Mouse (Mus musculus) midbrain, embryonic 14.5 days (tissue): Measurements from ENCODE around the gene Amotl1. TPM values are rescaled to one million over a fixed set of nuclear protein-coding genes. Genes with fewer than 3 reads are reported as not detected.

Source experiments
- ATAC-seq: fragments of 200-750 bp; cut with Nextera tagmentation; 2 replicates; pipeline ENCODE4 v1.8.0; 2017; ENCODE audit warnings: moderate number of reproducible peaks, moderate library complexity; ENCODE audit not compliant: low FRiP score, low TSS enrichment
- DNase-seq: peaks from one replicate; pipeline ENCODE4 v3.0.0-alpha.2; 2015
- H3K27ac ChIP-seq: fragments of 300-500 bp; sonication (generic); replicated peaks from 2 replicates; pipeline ENCODE4 v1.5.1; 2014; ENCODE audit warnings: mild to moderate bottlenecking, low read depth, low read length, moderate library complexity
- H3K27me3 ChIP-seq: fragments of 300-500 bp; sonication (generic); 2 replicates; pipeline ENCODE4 v1.6.1; 2014; ENCODE audit warnings: low read length, control low read depth, mixed read lengths; ENCODE audit not compliant: control insufficient read depth, insufficient read depth
- H3K36me3 ChIP-seq: fragments of 300-500 bp; sonication (generic); 2 replicates; pipeline ENCODE4 v1.6.1; 2014; ENCODE audit warnings: low read length, control low read depth; ENCODE audit not compliant: control insufficient read depth, insufficient read depth
- H3K4me1 ChIP-seq: fragments of 300-500 bp; sonication (generic); 2 replicates; pipeline ENCODE4 v1.6.1; 2014; ENCODE audit warnings: mild to moderate bottlenecking, antibody characterized with exemption, low read length, control low read depth; ENCODE audit not compliant: control insufficient read depth, insufficient read depth
- H3K4me2 ChIP-seq: fragments of 300-500 bp; sonication (generic); 2 replicates; pipeline ENCODE4 v1.6.1; 2014; ENCODE audit warnings: mild to moderate bottlenecking, low read length, moderate library complexity
- H3K4me3 ChIP-seq: fragments of 300-500 bp; sonication (generic); replicated peaks from 2 replicates; pipeline ENCODE4 v1.5.1; 2014; ENCODE audit warnings: low read depth, low read length
- H3K9ac ChIP-seq: fragments of 300-500 bp; sonication (generic); replicated peaks from 2 replicates; pipeline ENCODE4 v1.6.1; 2014; ENCODE audit warnings: mild to moderate bottlenecking, low read length, moderate library complexity
- H3K9me3 ChIP-seq: fragments of 300-500 bp; sonication (generic); 2 replicates; pipeline ENCODE4 v1.6.1; 2016; ENCODE audit warnings: low read length, control low read depth, mixed read lengths; ENCODE audit not compliant: control insufficient read depth
- WGBS: fragments of 180-500 bp; shearing (Covaris S2); extraction: QIAGEN DNeasy Blood & Tissue Kit; methylation state at CpG from one replicate; pipeline ENCODE4 v1.1.7; 2014; 5-methylcytosine and 5-hydroxymethylcytosine counted together
- polyA plus RNA-seq: library from polyadenylated mRNA; unstranded; fragments of >200 nt; fragmentation: Nextera tagmentation; extraction: Ambion mirVana; gene quantifications from 2 replicates; pipeline ENCODE4 v1.2.1, GENCODE M21; 2014

Gene Amotl1
- polyA plus RNA-seq, 1 experiment from 2014 or later, result 12.5 TPM

- ATAC-seq (no peak), DNase-seq (no peak)
- Histone ChIP-seq H3K27ac (no peak overlapping the region), H3K27me3 (no peaks in the 10 kb centered on the region), H3K36me3 (peaks cover 57% of the 10 kb centered on the region), H3K9me3 (no peaks in the 10 kb centered on the region), H3K4me3 (no peak overlapping the region), H3K4me1 (no peaks in the 10 kb centered on the region), H3K9ac (no peak overlapping the region), H3K4me2 (no peak overlapping the region)
- 90% methylated on average over 7 of the region's 7 CpGs for WGBS
Measured at GRCm38 (mm10) chr9:14563351-14563750, 81.5 kb downstream of the Amotl1 start.

DNA sequence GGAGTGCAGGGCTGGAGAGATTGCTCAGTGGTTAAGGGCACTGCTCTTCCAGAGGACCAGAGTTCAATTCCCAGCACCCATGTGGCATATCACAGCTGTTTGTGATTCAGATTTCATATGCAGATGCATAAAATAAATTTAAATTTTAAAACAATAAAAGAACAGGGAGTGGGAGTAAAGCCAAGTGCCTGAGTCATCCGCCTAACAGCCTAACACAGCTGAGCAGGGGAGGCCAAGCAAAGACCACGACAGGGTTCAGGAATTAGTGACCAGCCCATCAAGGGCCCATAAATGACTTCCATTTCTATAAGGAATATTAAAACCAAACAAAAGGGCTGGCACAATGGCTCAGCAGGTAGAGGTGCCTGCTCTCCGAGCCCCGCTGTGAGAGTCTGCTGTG is 84.3 kb downstream of the Amotl1 start:
- Histone ChIP-seq H3K9me3 (no peaks in the 10 kb centered on the region), H3K9ac (no peak overlapping the region), H3K27me3 (no peaks in the 10 kb centered on the region), H3K4me3 (no peak overlapping the region), H3K36me3 (peaks cover 79% of the 10 kb centered on the region), H3K4me2 (no peak overlapping the region), H3K4me1 (no peaks in the 10 kb centered on the region), H3K27ac (no peak overlapping the region)
- DNase-seq, result no peak
- no peak for ATAC-seq
- 60% methylated on average over 4 of the region's 4 CpGs for WGBS

DNA sequence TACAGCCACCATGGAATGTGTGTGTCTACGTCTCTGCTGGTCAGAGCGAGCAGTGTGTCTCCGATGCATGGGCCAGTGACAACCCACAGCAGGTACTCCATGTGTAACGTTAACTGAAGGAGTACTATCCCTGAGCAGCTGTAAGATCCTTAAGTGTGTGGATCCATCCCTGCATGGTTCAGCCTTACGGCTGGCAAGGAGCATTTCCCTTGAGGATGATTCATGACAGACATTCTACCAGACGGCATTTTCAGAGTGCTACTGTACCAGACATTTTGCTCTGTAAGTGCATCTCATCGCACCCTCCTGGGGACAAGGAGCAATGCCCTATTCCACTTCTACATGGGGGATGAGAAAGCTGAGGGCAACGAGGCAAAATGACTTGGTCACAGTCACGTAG is 84.9 kb downstream of the Amotl1 start:
- Histone ChIP-seq H3K36me3 (peaks cover 84% of the 10 kb centered on the region), H3K4me2 (no peak overlapping the region), H3K4me3 (no peak overlapping the region), H3K4me1 (no peaks in the 10 kb centered on the region), H3K9me3 (no peaks in the 10 kb centered on the region), H3K27me3 (no peaks in the 10 kb centered on the region), H3K27ac (no peak overlapping the region), H3K9ac (no peak overlapping the region)
- 90% methylated on average over 9 of the region's 9 CpGs for WGBS
- no peak for ATAC-seq
- no peak for DNase-seq

- no peak overlapping the region for H3K4me3 ChIP-seq
- no peak overlapping the region for H3K4me2 ChIP-seq
- no peak for DNase-seq
- no peaks in the 10 kb centered on the region for H3K27me3 ChIP-seq
- no peaks in the 10 kb centered on the region for H3K9me3 ChIP-seq
- no peak for ATAC-seq
- no peak overlapping the region for H3K27ac ChIP-seq
- WGBS, result 85% methylated on average over 10 of the region's 10 CpGs
- peaks cover 85% of the 10 kb centered on the region for H3K36me3 ChIP-seq
- no peak overlapping the region for H3K9ac ChIP-seq
- H3K4me1 ChIP-seq, result no peaks in the 10 kb centered on the region
Measured at GRCm38 (mm10) chr9:14559430-14559829, 85.4 kb downstream of the Amotl1 start.

DNA sequence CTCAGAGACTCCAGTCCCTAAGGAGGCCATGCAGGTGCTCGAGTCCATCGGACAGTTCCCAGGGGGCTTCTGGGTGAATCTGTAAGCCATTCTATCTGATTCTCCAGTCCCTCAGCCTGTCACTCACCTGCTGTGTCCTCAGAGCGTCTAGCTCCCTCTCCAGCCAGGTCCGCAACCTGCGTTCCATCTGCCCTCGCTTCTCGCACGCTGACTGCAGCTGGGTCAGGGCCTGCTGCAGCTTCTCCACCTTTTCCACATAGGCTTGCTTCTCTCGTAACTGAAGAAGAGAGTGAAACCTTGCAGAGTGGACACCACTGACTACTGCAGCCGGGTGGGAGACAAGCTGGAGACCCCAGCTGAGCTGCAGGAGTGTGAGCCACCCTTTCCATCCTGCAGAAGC is 86.5 kb downstream of the Amotl1 start:
- ATAC-seq (no peak), DNase-seq (no peak)
- Histone ChIP-seq H3K36me3 (peaks cover 85% of the 10 kb centered on the region), H3K27me3 (no peaks in the 10 kb centered on the region), H3K4me3 (no peak overlapping the region), H3K27ac (no peak overlapping the region), H3K4me2 (no peak overlapping the region), H3K4me1 (no peaks in the 10 kb centered on the region), H3K9me3 (no peaks in the 10 kb centered on the region), H3K9ac (no peak overlapping the region)
- WGBS, result 91% methylated on average over 10 of the region's 10 CpGs

- 86% methylated on average over 11 of the region's 11 CpGs for WGBS
- H3K4me2 ChIP-seq, result no peak overlapping the region
- ATAC-seq (no peak; the same call in 1 of the 2 replicates), DNase-seq (no peak)
- no peak overlapping the region for H3K27ac ChIP-seq
- H3K9me3 ChIP-seq, result no peaks in the 10 kb centered on the region
- no peak overlapping the region for H3K9ac ChIP-seq
- no peak overlapping the region for H3K4me3 ChIP-seq
- peaks cover 74% of the 10 kb centered on the region for H3K36me3 ChIP-seq
- no peaks in the 10 kb centered on the region for H3K27me3 ChIP-seq
- H3K4me1 ChIP-seq, result no peaks in the 10 kb centered on the region
Measured at GRCm38 (mm10) chr9:14548366-14548761, 96.5 kb downstream of the Amotl1 start.

DNA sequence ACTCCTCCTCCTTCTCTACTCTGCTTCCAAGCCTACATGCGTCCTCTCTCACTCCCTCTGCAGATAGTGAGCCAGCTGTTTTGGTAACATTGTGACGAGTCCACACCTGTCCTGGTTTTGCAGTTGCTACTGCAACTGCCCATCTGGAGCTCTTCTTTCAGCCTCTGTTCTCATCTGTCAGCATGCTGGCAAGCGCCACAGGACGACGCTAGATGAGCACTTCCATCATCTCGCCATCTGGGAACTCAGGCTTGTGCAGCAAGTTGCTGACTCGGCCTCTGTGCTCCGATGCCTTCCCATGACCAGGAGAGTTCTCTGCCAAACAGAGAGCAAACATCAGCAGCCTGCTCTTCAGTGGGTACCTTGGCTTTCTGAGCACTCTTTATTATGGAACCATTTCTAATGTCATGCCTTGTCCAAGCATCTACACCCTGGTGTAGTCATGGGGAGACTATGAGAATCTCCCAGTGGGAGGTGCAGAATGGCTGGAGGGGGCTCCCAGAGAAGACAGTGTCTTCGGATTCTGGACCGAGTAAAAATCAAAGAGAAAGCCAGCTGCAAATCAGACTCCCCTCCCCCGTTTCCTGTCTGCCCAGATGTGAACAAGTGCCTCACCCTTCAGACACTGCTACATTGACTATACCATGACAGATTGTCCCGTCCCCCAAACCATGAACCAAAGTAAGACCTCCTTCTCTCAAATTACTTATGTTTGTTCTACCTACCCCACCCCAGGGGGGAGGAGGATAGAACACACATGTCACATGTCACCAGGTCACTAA is 97.1 kb downstream of the Amotl1 start:
- no peak for DNase-seq
- Histone ChIP-seq H3K4me1 (no peaks in the 10 kb centered on the region), H3K36me3 (peaks cover 69% of the 10 kb centered on the region), H3K27ac (no peak overlapping the region), H3K9me3 (no peaks in the 10 kb centered on the region), H3K4me2 (no peak overlapping the region), H3K4me3 (no peak overlapping the region), H3K9ac (no peak overlapping the region), H3K27me3 (no peaks in the 10 kb centered on the region)
- no peak for ATAC-seq
- 89% methylated on average over 12 of the region's 12 CpGs for WGBS

GRCm38 (mm10) chr9:14544034-14544757 is 100.7 kb downstream of the Amotl1 start:
- H3K36me3 ChIP-seq, result peaks cover 52% of the 10 kb centered on the region
- H3K4me3 ChIP-seq, result no peak overlapping the region
- no peak overlapping the region for H3K27ac ChIP-seq
- H3K9ac ChIP-seq, result no peak overlapping the region
- DNase-seq (no peak), ATAC-seq (no peak)
- H3K4me1 ChIP-seq, result no peaks in the 10 kb centered on the region
- H3K27me3 ChIP-seq, result no peaks in the 10 kb centered on the region
- no peaks in the 10 kb centered on the region for H3K9me3 ChIP-seq
- WGBS, result 65% methylated on average over 9 of the region's 9 CpGs
- H3K4me2 ChIP-seq, result no peak overlapping the region
